Mouse (Mus musculus) hindbrain, postnatal 0 days (tissue): ENCODE data around the gene Tmco1. TPM values are rescaled to one million over a fixed set of nuclear protein-coding genes. Genes with fewer than 3 reads are reported as not detected.

Source experiments
- ATAC-seq: fragments of 200-750 bp; cut with Nextera tagmentation; 2 replicates; pipeline ENCODE4 v1.8.0; 2017; ENCODE audit warnings: mild to moderate bottlenecking, moderate TSS enrichment, moderate library complexity
- DNase-seq: peaks from one replicate; pipeline ENCODE4 v3.0.0-alpha.2; 2015; ENCODE audit warnings: low spot score
- H3K27ac ChIP-seq: fragments of 300-500 bp; sonication (generic); 2 replicates; pipeline ENCODE4 v1.5.1; 2014; ENCODE audit warnings: mild to moderate bottlenecking
- H3K27me3 ChIP-seq: fragments of 300-500 bp; sonication (generic); 2 replicates; pipeline ENCODE4 v1.6.1; 2014; ENCODE audit warnings: low read length, mixed read lengths; ENCODE audit not compliant: insufficient read depth
- H3K36me3 ChIP-seq: fragments of 300-500 bp; sonication (generic); 2 replicates; pipeline ENCODE4 v1.6.1; 2014; ENCODE audit warnings: low read length, mixed read lengths; ENCODE audit not compliant: insufficient read depth
- H3K4me1 ChIP-seq: fragments of 300-500 bp; sonication (generic); 2 replicates; pipeline ENCODE4 v1.6.1; 2014; ENCODE audit warnings: antibody characterized with exemption, low read length, mixed read lengths; ENCODE audit not compliant: insufficient read depth
- H3K4me2 ChIP-seq: fragments of 300-500 bp; sonication (generic); 2 replicates; pipeline ENCODE4 v1.6.1; 2014; ENCODE audit warnings: low read depth, mild to moderate bottlenecking, low read length, moderate library complexity, mixed read lengths
- H3K4me3 ChIP-seq: fragments of 300-500 bp; sonication (generic); 2 replicates; pipeline ENCODE4 v1.5.1; 2014; ENCODE audit warnings: low read length
- H3K9ac ChIP-seq: fragments of 300-500 bp; sonication (generic); replicated peaks from 2 replicates; pipeline ENCODE4 v1.6.1; 2014; ENCODE audit warnings: mild to moderate bottlenecking, low read length, moderate library complexity, mixed read lengths
- H3K9me3 ChIP-seq: fragments of 300-500 bp; sonication (generic); 2 replicates; pipeline ENCODE4 v1.6.1; 2016; ENCODE audit warnings: low read length, mixed read lengths
- CTCF ChIP-seq: IDR thresholded peaks from 2 replicates; pipeline ENCODE4 v1.5.1; 2016; ENCODE audit warnings: antibody characterized with exemption, control low read depth, low read depth
- WGBS: fragments of 180-500 bp; shearing (Covaris S2); extraction: QIAGEN DNeasy Blood & Tissue Kit; methylation state at CpG from one replicate; pipeline ENCODE4 v1.1.7; 2014; 5-methylcytosine and 5-hydroxymethylcytosine counted together
- polyA plus RNA-seq: library from polyadenylated mRNA; unstranded; fragments of >200 nt; fragmentation: Nextera tagmentation; extraction: Ambion mirVana; gene quantifications from 2 replicates; pipeline ENCODE4 v1.2.1, GENCODE M21; 2015
- total RNA-seq: library from RNA; depleted of rRNA; stranded (reverse); fragments of >200 nt; gene quantifications from 2 replicates; pipeline ENCODE4 v1.2.3, GENCODE M21; 2014

Gene Tmco1
- total and polyA plus RNA-seq, 2 experiments from 2014 or later, result 63.2 to 70.4 TPM

- H3K4me2 ChIP-seq, result no peak overlapping the region
- no peaks in the 10 kb centered on the region for H3K4me1 ChIP-seq
- 55% methylated on average over 13 of the region's 13 CpGs for WGBS
- TF ChIP-seq CTCF, result no peak
- no peaks in the 10 kb centered on the region for H3K36me3 ChIP-seq
- H3K4me3 ChIP-seq, result no peak overlapping the region
- ATAC-seq (peak; percentile 71; the same call in 1 of the 2 replicates), DNase-seq (no peak)
- no peak overlapping the region for H3K27ac ChIP-seq
- no peak overlapping the region for H3K9ac ChIP-seq
- no peaks in the 10 kb centered on the region for H3K27me3 ChIP-seq
- H3K9me3 ChIP-seq, result no peaks in the 10 kb centered on the region
Measured at GRCm38 (mm10) chr1:167295679-167296402, 12.3 kb upstream of the Tmco1 start.

GRCm38 (mm10) chr1:167300122-167300521, 8.1 kb upstream of the Tmco1 start:
- no peak for DNase-seq
- Histone ChIP-seq H3K4me1 (no peaks in the 10 kb centered on the region), H3K27ac (no peak overlapping the region), H3K27me3 (no peaks in the 10 kb centered on the region), H3K9ac (no peak overlapping the region), H3K36me3 (no peaks in the 10 kb centered on the region), H3K9me3 (no peaks in the 10 kb centered on the region), H3K4me3 (no peak overlapping the region), H3K4me2 (no peak overlapping the region)
- WGBS, result 74% methylated on average over 2 of the region's 2 CpGs
- no peak for TF ChIP-seq CTCF
- no peak for ATAC-seq

- no peak overlapping the region for H3K4me2 ChIP-seq
- ATAC-seq, result no peak
Measured at GRCm38 (mm10) chr1:167305501-167306137, 2.6 kb upstream of the Tmco1 start.

GRCm38 (mm10) chr1:167306451-167307240, 1.5 kb upstream of the Tmco1 start:
- no peak overlapping the region for H3K4me2 ChIP-seq
- DNase-seq, result peak; percentile 39
- TF ChIP-seq CTCF, result peak; percentile 54

More at GRCm38 (mm10) chr1:167305501-167306137, 2.6 kb upstream of the Tmco1 start:
- H3K9me3 ChIP-seq, result no peaks in the 10 kb centered on the region
- H3K9ac ChIP-seq, result no peak overlapping the region
- DNase-seq, result no peak
- no peak for TF ChIP-seq CTCF
- no peaks in the 10 kb centered on the region for H3K27me3 ChIP-seq
- no peak overlapping the region for H3K27ac ChIP-seq
- peaks cover 4% of the 10 kb centered on the region; the same call in 1 of the 2 replicates for H3K4me1 ChIP-seq
- 63% methylated on average over 7 of the region's 7 CpGs for WGBS
- no peaks in the 10 kb centered on the region for H3K36me3 ChIP-seq
- no peak overlapping the region for H3K4me3 ChIP-seq

GRCm38 (mm10) chr1:167307674-167308073, 504 bp upstream of the Tmco1 start:
- no peak overlapping the region for H3K27ac ChIP-seq
- peak overlapping the region; percentile 94; the same call in 1 of the 2 replicates for H3K9ac ChIP-seq
- H3K4me3 ChIP-seq, result peak overlapping the region; percentile 80
- WGBS, result 71% methylated on average over 11 of the region's 11 CpGs
- ATAC-seq (no peak), DNase-seq (no peak)
- H3K4me1 ChIP-seq, result peaks cover 4% of the 10 kb centered on the region; the same call in 1 of the 2 replicates
- no peaks in the 10 kb centered on the region for H3K9me3 ChIP-seq
- H3K27me3 ChIP-seq, result no peaks in the 10 kb centered on the region
- TF ChIP-seq CTCF, result no peak
- peak overlapping the region; percentile 92 for H3K4me2 ChIP-seq
- H3K36me3 ChIP-seq, result no peaks in the 10 kb centered on the region

More at GRCm38 (mm10) chr1:167306451-167307240, 1.5 kb upstream of the Tmco1 start:
- H3K36me3 ChIP-seq, result no peaks in the 10 kb centered on the region
- no peaks in the 10 kb centered on the region for H3K9me3 ChIP-seq
- H3K4me1 ChIP-seq, result peaks cover 4% of the 10 kb centered on the region; the same call in 1 of the 2 replicates
- no peak overlapping the region for H3K9ac ChIP-seq
- H3K27ac ChIP-seq, result no peak overlapping the region
- no peak overlapping the region for H3K4me3 ChIP-seq
- H3K27me3 ChIP-seq, result no peaks in the 10 kb centered on the region
- WGBS, result 68% methylated on average over 5 of the region's 5 CpGs
- ATAC-seq, result no peak

DNA sequence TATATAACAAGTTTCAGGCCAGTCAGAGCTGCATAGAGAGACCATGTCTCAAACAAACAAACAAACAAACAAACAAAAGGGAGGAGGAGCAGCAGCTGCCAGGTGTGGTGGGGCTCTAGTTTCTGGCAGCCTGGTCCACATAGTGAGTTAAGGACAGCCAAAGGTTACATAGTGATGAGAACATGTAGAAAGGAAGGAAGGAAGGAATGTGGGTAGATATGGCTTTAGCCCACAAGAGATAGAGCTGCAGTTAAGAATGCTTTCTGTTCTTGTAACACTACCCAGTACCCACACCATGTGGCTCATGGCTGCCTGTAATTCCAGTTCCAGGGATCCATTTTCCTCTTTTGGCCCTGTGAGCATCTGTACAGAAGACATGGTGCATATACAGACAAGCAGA, 4.2 kb downstream of the Tmco1 start:
- Histone ChIP-seq H3K4me3 (no peak overlapping the region), H3K27ac (no peak overlapping the region), H3K27me3 (no peaks in the 10 kb centered on the region), H3K36me3 (peaks cover 6% of the 10 kb centered on the region; the same call in 1 of the 2 replicates), H3K9ac (no peak overlapping the region), H3K4me1 (peaks cover 4% of the 10 kb centered on the region; the same call in 1 of the 2 replicates), H3K4me2 (no peak overlapping the region), H3K9me3 (no peaks in the 10 kb centered on the region)
- no peak for TF ChIP-seq CTCF
- ATAC-seq, result no peak
- DNase-seq, result no peak
